Mouse (Mus musculus): ENCODE results near the gene Krt84.
A peak's percentile ranks its signal among the peaks of the same experiment; 100 is the strongest.

The Krt84 gene

GRCm38 (mm10) chr15:101495266-101495665, 37.4 kb downstream of the Krt84 start:
- no peak for DNase-seq (ENCODE audit: low spot score in 2 of 2)

GRCm38 (mm10) chr15:101494203-101494602, 38.4 kb downstream of the Krt84 start:
- DNase-seq (ENCODE audit: low spot score in 2 of 2), result no peak

- DNase-seq (ENCODE audit: low spot score in 2 of 2), result no peak
Observed at GRCm38 (mm10) chr15:101493713-101494112, 38.9 kb downstream of the Krt84 start.

GRCm38 (mm10) chr15:101492718-101493117, 39.9 kb downstream of the Krt84 start:
- no peak for DNase-seq (ENCODE audit: low spot score in 2 of 2)

- DNase-seq (ENCODE audit: low spot score in 2 of 2), result no peak
Observed at GRCm38 (mm10) chr15:101491431-101491830, 41.2 kb downstream of the Krt84 start, which contains the start of gene Krt83. Gene Krt83, minus strand, starts transcription at chr15:101491512.

- peak; percentile 23 to 40 for DNase-seq (ENCODE audit: low spot score in 2 of 2)
Observed at GRCm38 (mm10) chr15:101485911-101486635, 46.5 kb downstream of the Krt84 start.

- no peak for DNase-seq (ENCODE audit: low spot score in 2 of 2)
Observed at GRCm38 (mm10) chr15:101484939-101485338, 47.7 kb downstream of the Krt84 start.

- DNase-seq (ENCODE audit: low spot score in 2 of 2), result no peak
Observed at GRCm38 (mm10) chr15:101483646-101484045, 49.0 kb downstream of the Krt84 start.

GRCm38 (mm10) chr15:101482056-101482455, 50.6 kb downstream of the Krt84 start:
- DNase-seq (ENCODE audit: low spot score in 2 of 2), result no peak

GRCm38 (mm10) chr15:101479666-101480060, 53.0 kb downstream of the Krt84 start:
- no peak for DNase-seq (ENCODE audit: low spot score in 2 of 2)

- peak; percentile 69 to 82 for DNase-seq (ENCODE audit: low spot score in 2 of 2)
Observed at GRCm38 (mm10) chr15:101479007-101479665, 53.5 kb downstream of the Krt84 start.
